Mouse (Mus musculus): ENCODE measurements around the gene Hsd17b6. TPM values are rescaled to one million over a fixed set of nuclear protein-coding genes. Genes with fewer than 3 reads are reported as not detected.
"Not testable (repeated sequence)": the region's sequence is repeated elsewhere in the genome, so short reads cannot be mapped to it uniquely, and the experiment has no call there.

The Hsd17b6 gene
- not detected in 2 replicates for polyA plus RNA-seq (2014; fragmentation: Nextera tagmentation; extraction: Ambion mirVana)

GRCm38 (mm10) chr10:128007446-128007845 is at the start of gene Hsd17b6:
Gene Hsd17b6 (minus strand): TSS chr10:128007611.
- Histone ChIP-seq H3K9me3 (ENCODE audit: control insufficient read depth, low read length) (no peaks in the 10 kb centered on the region), H3K27ac (ENCODE audit: low read depth, low read length) (no peak within 1 kb of the TSS), H3K27me3 (ENCODE audit: control insufficient read depth, insufficient read depth, low read length) (no peaks in the 10 kb centered on the region), H3K9ac (ENCODE audit: low read length) (no peak within 1 kb of the TSS), H3K4me1 (replicated peaks; ENCODE audit: control insufficient read depth, insufficient read depth, low read length) (no peaks in the 10 kb centered on the region), H3K36me3 (ENCODE audit: control insufficient read depth, insufficient read depth, low read length) (no peaks in the 10 kb centered on the region), H3K4me2 (ENCODE audit: low read depth, low read length, severe bottlenecking) (no peak within 1 kb of the TSS), H3K4me3 (ENCODE audit: low read depth, low read length) (no peak within 1 kb of the TSS)
- 87% methylated on average over 1 of the region's 1 CpGs for WGBS
- DNase-seq (ENCODE audit: low spot score) (no peak), ATAC-seq (replicated peaks; ENCODE audit: low FRiP score) (no peak)

- ATAC-seq (replicated peaks; ENCODE audit: low FRiP score) (no peak), DNase-seq (ENCODE audit: low spot score) (no peak)
- H3K9me3 ChIP-seq (ENCODE audit: control insufficient read depth, low read length), result no peaks in the 10 kb centered on the region
- peaks cover 15% of the 10 kb centered on the region for H3K36me3 ChIP-seq (ENCODE audit: control insufficient read depth, insufficient read depth, low read length)
- H3K4me1 ChIP-seq (replicated peaks; ENCODE audit: control insufficient read depth, insufficient read depth, low read length), result peaks cover 3% of the 10 kb centered on the region; the same call in 1 of the 2 replicates
- H3K9ac ChIP-seq (ENCODE audit: low read length), result no peak overlapping the region
- H3K27ac ChIP-seq (ENCODE audit: low read depth, low read length), result no peak overlapping the region
- 95% methylated on average over 8 of the region's 8 CpGs for WGBS
- H3K27me3 ChIP-seq (ENCODE audit: control insufficient read depth, insufficient read depth, low read length), result no peaks in the 10 kb centered on the region
- H3K4me2 ChIP-seq (ENCODE audit: low read depth, low read length, severe bottlenecking), result no peak overlapping the region
- H3K4me3 ChIP-seq (ENCODE audit: low read depth, low read length), result no peak overlapping the region
Measured at GRCm38 (mm10) chr10:128053001-128053400, 45.6 kb upstream of the Hsd17b6 start.

- not testable (repeated sequence) for H3K4me1 ChIP-seq (replicated peaks; ENCODE audit: control insufficient read depth, insufficient read depth, low read length); H3K4me2 ChIP-seq (ENCODE audit: low read depth, low read length, severe bottlenecking); H3K27me3 ChIP-seq (ENCODE audit: control insufficient read depth, insufficient read depth, low read length); ATAC-seq (replicated peaks; ENCODE audit: low FRiP score); DNase-seq (ENCODE audit: low spot score); H3K27ac ChIP-seq (ENCODE audit: low read depth, low read length); H3K4me3 ChIP-seq (ENCODE audit: low read depth, low read length); H3K9ac ChIP-seq (ENCODE audit: low read length); H3K9me3 ChIP-seq (ENCODE audit: control insufficient read depth, low read length)
- WGBS, result 100% methylated on average over 1 of the region's 2 CpGs
- peaks cover 15% of the 10 kb centered on the region for H3K36me3 ChIP-seq (ENCODE audit: control insufficient read depth, insufficient read depth, low read length)
Measured at GRCm38 (mm10) chr10:128052136-128052535, 44.7 kb upstream of the Hsd17b6 start.

- no peak overlapping the region for H3K27ac ChIP-seq (ENCODE audit: low read depth, low read length)
- no peaks in the 10 kb centered on the region for H3K27me3 ChIP-seq (ENCODE audit: control insufficient read depth, insufficient read depth, low read length)
- H3K36me3 ChIP-seq (ENCODE audit: control insufficient read depth, insufficient read depth, low read length), result peaks cover 15% of the 10 kb centered on the region
- DNase-seq (ENCODE audit: low spot score) (no peak), ATAC-seq (replicated peaks; ENCODE audit: low FRiP score) (no peak)
- H3K4me3 ChIP-seq (ENCODE audit: low read depth, low read length), result no peak overlapping the region
- no peaks in the 10 kb centered on the region for H3K9me3 ChIP-seq (ENCODE audit: control insufficient read depth, low read length)
- no peak overlapping the region for H3K4me2 ChIP-seq (ENCODE audit: low read depth, low read length, severe bottlenecking)
- 96% methylated on average over 5 of the region's 5 CpGs for whole genome bisulfite sequencing
- H3K9ac ChIP-seq (ENCODE audit: low read length), result no peak overlapping the region
- no peaks in the 10 kb centered on the region for H3K4me1 ChIP-seq (replicated peaks; ENCODE audit: control insufficient read depth, insufficient read depth, low read length)
Measured at GRCm38 (mm10) chr10:128051589-128051988, 44.2 kb upstream of the Hsd17b6 start.

GRCm38 (mm10) chr10:128050355-128050754 is 42.9 kb upstream of the Hsd17b6 start:
- WGBS, result 84% methylated on average over 2 of the region's 2 CpGs
- DNase-seq (ENCODE audit: low spot score), result no peak
- H3K36me3 ChIP-seq (ENCODE audit: control insufficient read depth, insufficient read depth, low read length), result peaks cover 17% of the 10 kb centered on the region

GRCm38 (mm10) chr10:128049741-128050140 is 42.3 kb upstream of the Hsd17b6 start:
- Histone ChIP-seq H3K4me2 (ENCODE audit: low read depth, low read length, severe bottlenecking) (no peak overlapping the region), H3K27me3 (ENCODE audit: control insufficient read depth, insufficient read depth, low read length) (no peaks in the 10 kb centered on the region), H3K4me3 (ENCODE audit: low read depth, low read length) (no peak overlapping the region), H3K9ac (ENCODE audit: low read length) (no peak overlapping the region), H3K9me3 (ENCODE audit: control insufficient read depth, low read length) (no peaks in the 10 kb centered on the region), H3K36me3 (ENCODE audit: control insufficient read depth, insufficient read depth, low read length) (peaks cover 17% of the 10 kb centered on the region), H3K4me1 (replicated peaks; ENCODE audit: control insufficient read depth, insufficient read depth, low read length) (no peaks in the 10 kb centered on the region), H3K27ac (ENCODE audit: low read depth, low read length) (no peak overlapping the region)
- ATAC-seq (replicated peaks; ENCODE audit: low FRiP score), result no peak
- 92% methylated on average over 2 of the region's 2 CpGs for WGBS
- DNase-seq (ENCODE audit: low spot score), result no peak

More at GRCm38 (mm10) chr10:128050355-128050754, 42.9 kb upstream of the Hsd17b6 start:
- Histone ChIP-seq H3K27ac (ENCODE audit: low read depth, low read length) (no peak overlapping the region), H3K4me2 (ENCODE audit: low read depth, low read length, severe bottlenecking) (no peak overlapping the region), H3K27me3 (ENCODE audit: control insufficient read depth, insufficient read depth, low read length) (no peaks in the 10 kb centered on the region), H3K4me1 (replicated peaks; ENCODE audit: control insufficient read depth, insufficient read depth, low read length) (no peaks in the 10 kb centered on the region), H3K4me3 (ENCODE audit: low read depth, low read length) (no peak overlapping the region), H3K9ac (ENCODE audit: low read length) (no peak overlapping the region), H3K9me3 (ENCODE audit: control insufficient read depth, low read length) (no peaks in the 10 kb centered on the region)
- no peak for ATAC-seq (replicated peaks; ENCODE audit: low FRiP score)

GRCm38 (mm10) chr10:128048157-128048556 is 40.7 kb upstream of the Hsd17b6 start:
- Histone ChIP-seq H3K27ac (ENCODE audit: low read depth, low read length) (no peak overlapping the region), H3K9me3 (ENCODE audit: control insufficient read depth, low read length) (no peaks in the 10 kb centered on the region), H3K4me2 (ENCODE audit: low read depth, low read length, severe bottlenecking) (no peak overlapping the region), H3K27me3 (ENCODE audit: control insufficient read depth, insufficient read depth, low read length) (no peaks in the 10 kb centered on the region), H3K4me3 (ENCODE audit: low read depth, low read length) (no peak overlapping the region), H3K9ac (ENCODE audit: low read length) (no peak overlapping the region), H3K4me1 (replicated peaks; ENCODE audit: control insufficient read depth, insufficient read depth, low read length) (no peaks in the 10 kb centered on the region), H3K36me3 (ENCODE audit: control insufficient read depth, insufficient read depth, low read length) (peaks cover 26% of the 10 kb centered on the region)
- WGBS, result 94% methylated on average over 8 of the region's 8 CpGs
- DNase-seq (ENCODE audit: low spot score) (no peak), ATAC-seq (replicated peaks; ENCODE audit: low FRiP score) (no peak)

GRCm38 (mm10) chr10:128043041-128043835 is 35.8 kb upstream of the Hsd17b6 start:
- peaks cover 3% of the 10 kb centered on the region; the same call in 1 of the 2 replicates for H3K4me1 ChIP-seq (replicated peaks; ENCODE audit: control insufficient read depth, insufficient read depth, low read length)
- DNase-seq (ENCODE audit: low spot score), result no peak
- H3K9me3 ChIP-seq (ENCODE audit: control insufficient read depth, low read length), result no peaks in the 10 kb centered on the region
- no peak overlapping the region for H3K4me2 ChIP-seq (ENCODE audit: low read depth, low read length, severe bottlenecking)
- 73% methylated on average over 3 of the region's 3 CpGs for WGBS
- H3K27me3 ChIP-seq (ENCODE audit: control insufficient read depth, insufficient read depth, low read length), result no peaks in the 10 kb centered on the region
- no peak overlapping the region for H3K4me3 ChIP-seq (ENCODE audit: low read depth, low read length)
- H3K27ac ChIP-seq (ENCODE audit: low read depth, low read length), result no peak overlapping the region
- H3K36me3 ChIP-seq (ENCODE audit: control insufficient read depth, insufficient read depth, low read length), result peaks cover 16% of the 10 kb centered on the region
- H3K9ac ChIP-seq (ENCODE audit: low read length), result no peak overlapping the region
- no peak for ATAC-seq (replicated peaks; ENCODE audit: low FRiP score)

- DNase-seq (ENCODE audit: low spot score) (no peak), ATAC-seq (replicated peaks; ENCODE audit: low FRiP score) (no peak)
- Histone ChIP-seq H3K4me1 (replicated peaks; ENCODE audit: control insufficient read depth, insufficient read depth, low read length) (peaks cover 8% of the 10 kb centered on the region; the same call in 1 of the 2 replicates), H3K4me3 (ENCODE audit: low read depth, low read length) (no peak overlapping the region), H3K4me2 (ENCODE audit: low read depth, low read length, severe bottlenecking) (no peak overlapping the region), H3K27me3 (ENCODE audit: control insufficient read depth, insufficient read depth, low read length) (no peaks in the 10 kb centered on the region), H3K36me3 (ENCODE audit: control insufficient read depth, insufficient read depth, low read length) (peaks cover 16% of the 10 kb centered on the region), H3K27ac (ENCODE audit: low read depth, low read length) (no peak overlapping the region), H3K9ac (ENCODE audit: low read length) (no peak overlapping the region), H3K9me3 (ENCODE audit: control insufficient read depth, low read length) (no peaks in the 10 kb centered on the region)
- WGBS, result 94% methylated on average over 3 of the region's 3 CpGs
Measured at GRCm38 (mm10) chr10:128042466-128042865, 35.1 kb upstream of the Hsd17b6 start.
